Mouse (Mus musculus): ENCODE measurements at regions not wholly inside any gene's neighbourhood (a gene's known extent, or its start where the extent isn't known, plus 50 kb on each side); places are given as distances from the start of the nearest gene placed in this dataset.
"Not testable (repeated sequence)": the region's sequence is repeated elsewhere in the genome, so short reads cannot be mapped to it uniquely, and the experiment has no call there.

DNA sequence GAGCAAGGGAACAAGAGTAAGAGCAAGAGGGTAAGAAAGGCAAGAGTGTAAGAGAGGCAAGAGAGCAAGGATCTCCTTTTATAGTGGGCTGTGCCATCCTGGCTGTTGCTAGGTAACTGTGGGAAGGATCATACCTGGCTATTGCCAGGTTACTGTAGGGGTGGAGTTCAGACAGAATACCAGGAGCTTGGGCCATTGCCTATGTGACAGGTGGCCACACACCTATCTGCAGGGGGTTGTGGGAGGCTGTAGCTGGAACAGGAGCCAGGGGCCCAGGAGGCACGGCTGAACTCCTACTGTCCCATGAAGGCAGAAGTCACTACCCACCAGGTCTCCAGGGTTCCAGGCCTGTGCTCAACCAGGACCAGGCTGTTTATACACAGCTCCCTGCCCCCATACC lies 1149.0 kb downstream of the 9330182O14Rik start:
- no peak for DNase-seq (ENCODE audit: low spot score in 2 of 2)

DNA sequence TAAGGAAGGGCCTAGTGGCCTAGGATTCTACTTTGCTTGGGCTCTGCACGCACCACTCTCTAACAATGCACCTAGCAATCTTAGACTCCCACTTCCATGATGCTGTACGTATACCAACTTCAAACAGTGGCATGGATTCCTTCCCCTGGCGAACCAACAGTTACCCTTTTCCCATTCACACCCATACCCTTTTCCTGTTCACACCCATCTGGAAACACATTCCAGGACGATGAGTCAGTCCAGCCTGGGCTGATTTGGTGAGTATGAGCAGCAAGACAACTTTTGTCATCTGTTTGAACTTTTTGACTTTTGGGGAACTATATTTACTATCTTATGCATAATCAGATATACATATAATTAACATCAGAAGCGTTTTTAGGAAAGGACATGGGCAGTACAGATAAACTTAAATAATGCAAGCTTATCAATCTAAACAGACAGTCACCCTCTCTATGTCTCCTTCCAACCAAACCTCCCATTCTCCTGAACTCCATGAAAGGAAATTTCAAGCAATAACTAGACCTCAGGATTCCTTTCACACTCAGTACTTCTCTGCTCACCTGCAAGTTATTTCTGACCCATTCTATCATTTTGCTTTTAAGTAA lies 1152.7 kb downstream of the 9330182O14Rik start:
- DNase-seq (ENCODE audit: low spot score in 2 of 2): no peak

DNA sequence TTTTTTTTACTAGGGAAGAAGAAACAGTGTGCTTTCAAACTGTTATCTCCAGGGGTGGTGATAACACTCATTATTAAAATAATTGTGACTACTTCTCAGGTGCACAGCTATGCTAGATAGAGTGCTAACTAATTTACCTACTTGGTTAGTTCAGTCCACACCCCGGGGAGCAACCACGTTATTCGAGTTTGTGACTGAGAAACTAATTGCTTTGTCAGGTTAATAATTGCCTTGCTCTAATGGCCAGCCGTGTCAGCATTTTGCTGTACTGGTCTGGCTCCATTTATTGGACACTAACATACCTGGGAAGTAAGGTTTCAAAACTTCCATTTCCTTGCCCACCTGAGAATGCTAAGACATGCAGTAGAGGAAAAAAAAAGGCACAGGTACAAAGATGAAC lies 1163.3 kb downstream of the 9330182O14Rik start:
- DNase-seq (ENCODE audit: low spot score in 2 of 2): no peak

DNA sequence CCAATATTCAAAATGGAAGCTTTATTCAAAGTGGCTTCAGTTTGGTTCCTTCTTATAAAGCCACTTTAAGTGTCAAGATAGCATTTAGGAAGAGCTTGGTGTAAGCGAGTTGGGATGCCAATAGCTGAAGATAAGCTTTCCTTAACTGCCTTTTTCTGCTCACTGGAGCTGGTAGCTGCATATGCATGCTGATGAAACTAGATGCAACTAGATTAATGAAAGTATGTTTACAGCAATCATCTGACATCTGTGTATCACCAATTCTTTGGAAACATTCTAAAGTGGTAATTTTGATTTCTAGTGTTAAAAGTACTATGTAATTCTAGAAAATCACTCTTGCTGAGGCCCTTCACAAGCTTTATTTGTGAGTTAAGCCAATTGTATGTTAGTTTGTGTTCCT lies 1172.5 kb downstream of the 9330182O14Rik start:
- DNase-seq (ENCODE audit: low spot score in 2 of 2): no peak

DNA sequence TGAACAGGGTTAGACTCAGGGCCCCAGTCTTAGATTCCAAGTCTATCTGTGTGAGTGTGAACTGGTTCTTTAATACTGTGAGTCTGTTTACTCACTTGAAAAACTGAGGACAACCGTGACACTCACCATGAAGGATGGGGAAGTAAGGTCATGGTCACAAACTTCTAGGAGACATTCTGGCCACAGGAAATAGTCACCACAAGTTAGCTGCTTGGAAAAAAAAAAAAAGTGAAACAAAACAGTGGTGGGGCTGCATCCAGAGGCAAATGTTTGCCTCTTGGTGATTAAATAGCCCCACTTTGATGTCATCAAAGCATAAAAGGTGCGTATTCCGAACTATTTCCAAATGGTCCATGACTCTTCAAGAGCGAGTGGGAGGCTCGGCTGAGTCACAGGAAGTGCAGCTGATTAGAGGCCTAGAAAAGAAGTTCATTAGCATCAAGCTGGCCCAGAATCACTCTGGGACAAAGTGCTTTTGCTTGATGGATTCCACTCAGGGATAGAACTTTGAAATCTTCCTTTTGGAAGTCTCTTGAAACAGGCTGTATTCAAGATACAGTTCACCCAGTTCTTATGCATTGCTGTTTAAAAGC lies 1177.7 kb downstream of the 9330182O14Rik start:
- DNase-seq (ENCODE audit: low spot score in 2 of 2): no peak

DNA sequence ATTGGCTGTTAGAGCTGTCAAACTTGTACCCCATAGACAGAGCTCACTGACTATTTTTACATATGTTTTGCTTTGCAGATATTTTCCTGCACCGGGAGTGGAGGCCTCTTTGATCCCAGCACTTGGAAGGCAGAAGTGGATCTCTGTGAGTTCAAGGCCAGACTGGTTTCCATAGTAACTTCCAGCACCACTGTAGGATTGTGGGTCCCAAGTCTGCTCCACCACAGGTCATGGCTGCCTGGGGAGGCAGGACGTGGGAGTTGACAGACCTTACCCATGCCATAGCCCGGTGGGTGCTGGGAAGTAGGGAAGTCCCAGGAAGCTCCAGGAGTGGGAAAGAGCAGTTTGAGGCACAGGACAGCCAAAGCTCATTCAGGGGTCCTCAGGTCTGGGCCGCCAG lies 1180.8 kb downstream of the 9330182O14Rik start:
- no peak for DNase-seq (ENCODE audit: low spot score in 2 of 2)

DNA sequence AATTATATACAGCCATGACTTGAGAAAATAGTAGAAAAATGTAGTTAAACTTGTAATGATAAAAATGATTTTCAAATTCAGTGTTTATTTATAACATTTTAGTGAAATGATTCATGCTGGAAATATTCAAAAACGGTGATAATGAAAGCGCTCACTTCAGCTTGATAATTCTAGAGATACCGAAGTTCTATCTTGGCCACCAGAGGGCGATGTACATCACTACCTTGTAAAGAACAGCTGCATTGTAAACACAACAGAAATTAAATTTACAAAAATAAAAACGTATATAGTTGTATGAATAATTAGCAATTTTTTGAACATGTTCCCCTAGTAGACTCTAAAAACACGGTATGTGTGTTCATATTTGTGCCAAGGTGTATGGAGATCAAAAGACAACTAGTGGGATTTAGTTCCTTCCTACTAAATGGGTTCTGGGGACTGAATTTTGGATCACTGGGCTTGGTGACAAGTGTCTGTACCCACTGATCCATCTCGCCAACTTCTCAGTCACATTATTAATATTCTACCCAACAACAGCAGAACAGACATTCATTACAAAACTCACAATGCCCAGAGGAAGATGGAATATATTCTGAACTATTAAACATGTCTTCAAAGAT lies 1191.6 kb downstream of the 9330182O14Rik start:
- DNase-seq (ENCODE audit: low spot score in 2 of 2): peak; percentile 57 to 69

DNA sequence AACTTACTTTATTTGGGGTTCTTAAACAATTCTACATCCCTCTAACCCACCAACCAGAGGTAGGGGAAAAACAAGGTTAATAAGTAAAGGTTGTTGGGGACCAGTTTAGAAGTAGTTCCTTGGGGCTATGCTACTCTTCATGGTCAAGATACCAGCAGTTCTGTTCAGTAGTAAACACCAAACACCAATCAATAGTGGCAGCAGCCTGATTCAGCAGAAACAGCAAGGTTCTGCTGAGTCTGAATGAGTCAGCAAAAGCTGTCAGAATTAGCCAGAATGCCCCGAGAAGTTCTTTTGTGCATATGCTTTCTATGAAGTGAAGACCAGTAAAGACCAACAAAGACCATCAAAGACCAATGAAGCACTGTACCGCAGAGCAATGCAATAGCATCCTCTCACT lies 1195.1 kb downstream of the 9330182O14Rik start:
- DNase-seq (ENCODE audit: low spot score in 2 of 2): no peak

DNA sequence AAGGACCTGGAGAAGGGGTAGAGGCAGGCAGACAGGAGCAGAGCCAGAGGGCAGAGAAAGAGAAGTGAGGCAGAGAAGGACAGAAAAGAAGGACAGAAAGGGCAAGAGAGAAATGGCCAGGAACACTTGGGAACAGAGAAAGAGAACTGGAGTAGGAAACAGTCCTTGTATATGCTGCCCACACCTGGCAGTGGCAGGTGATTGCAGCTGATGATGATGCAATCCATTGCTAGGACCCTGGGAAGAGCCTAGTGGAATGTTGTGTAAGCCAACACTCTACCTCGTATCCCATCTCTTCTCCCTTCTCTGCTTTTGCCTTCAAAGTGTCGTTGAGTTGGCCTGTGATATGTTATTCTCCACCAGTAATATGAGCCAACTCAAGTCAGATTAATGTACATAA lies 1195.9 kb downstream of the 9330182O14Rik start:
- DNase-seq (ENCODE audit: low spot score in 2 of 2): no peak

DNA sequence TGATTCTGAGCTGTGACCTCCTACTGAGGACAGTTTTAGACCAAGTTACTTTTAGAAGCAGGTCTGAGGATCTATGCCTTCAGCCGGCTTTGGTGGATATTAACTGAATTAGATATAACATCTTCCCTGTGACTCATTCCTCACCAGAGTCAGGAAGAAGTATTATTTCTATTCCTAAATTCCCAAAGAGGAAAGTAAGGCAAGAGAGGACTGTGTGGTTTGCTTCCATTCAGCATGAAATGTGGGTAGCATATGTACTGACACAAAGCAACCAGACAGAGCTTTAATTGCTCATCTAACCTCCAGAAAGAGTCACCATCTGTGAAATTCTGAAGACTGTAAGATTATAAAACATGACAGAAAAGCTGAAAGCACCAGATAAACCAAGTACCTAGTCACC lies 1198.3 kb downstream of the 9330182O14Rik start:
- no peak for DNase-seq (ENCODE audit: low spot score in 2 of 2)

DNA sequence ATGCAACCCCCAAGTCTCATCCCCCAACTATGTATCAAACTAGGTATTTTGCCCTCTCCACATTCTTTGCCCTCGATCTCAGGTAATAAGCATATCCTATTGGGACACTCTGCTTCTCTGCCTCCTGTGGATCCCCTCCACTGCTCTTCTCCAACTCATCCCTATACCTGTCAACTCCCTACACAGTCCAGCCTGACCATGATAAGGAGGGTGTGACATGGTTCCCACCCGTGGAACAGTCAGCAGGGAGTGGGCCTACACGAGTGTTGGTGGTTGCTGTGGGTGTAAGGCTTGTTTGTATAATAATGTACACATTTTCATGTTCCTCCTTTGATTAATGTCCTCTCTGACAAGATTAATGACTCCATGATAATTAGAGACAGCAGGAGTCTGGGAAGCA lies 1199.0 kb downstream of the 9330182O14Rik start:
- DNase-seq (ENCODE audit: low spot score in 2 of 2): no peak

DNA sequence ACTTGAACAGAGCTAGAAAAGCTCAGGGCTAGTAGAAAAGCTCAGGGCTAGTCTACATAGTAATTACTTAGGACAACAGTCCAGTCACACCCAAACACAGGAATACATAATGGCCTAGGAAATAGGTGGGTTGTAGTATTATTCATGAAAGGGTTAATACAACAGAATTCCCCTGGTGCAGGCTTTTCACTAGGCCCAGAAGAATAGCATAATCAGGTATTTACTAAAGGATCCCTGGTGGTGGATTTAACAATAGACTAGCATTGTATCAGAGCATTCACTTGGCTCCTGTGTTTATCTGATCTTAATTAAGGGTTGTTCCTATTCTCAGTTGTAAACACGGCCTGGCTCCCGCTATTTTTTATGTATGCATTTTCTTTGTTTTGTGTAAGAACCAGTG lies 1206.5 kb downstream of the 9330182O14Rik start:
- not testable (repeated sequence) for DNase-seq (ENCODE audit: low spot score in 2 of 2)

DNA sequence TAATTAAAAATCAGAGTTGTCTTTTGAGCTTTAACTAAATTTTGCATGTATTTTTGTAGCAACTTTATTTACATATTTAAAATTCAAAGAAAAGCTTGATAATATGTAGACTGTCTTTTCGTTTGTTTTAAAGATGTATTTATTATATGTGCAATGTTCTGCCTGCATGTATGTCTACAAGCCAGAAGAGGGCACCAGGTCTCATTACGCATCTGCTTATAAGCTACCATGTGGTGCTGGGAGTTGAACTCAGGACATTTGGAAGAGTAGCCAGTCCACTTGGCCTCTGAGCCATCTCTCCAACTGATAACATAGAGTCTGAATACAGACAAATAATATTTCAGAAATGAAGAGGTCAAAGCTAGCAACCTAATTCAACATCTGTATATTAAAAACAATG lies 1211.4 kb downstream of the 9330182O14Rik start:
- DNase-seq (ENCODE audit: low spot score in 2 of 2): no peak

DNA sequence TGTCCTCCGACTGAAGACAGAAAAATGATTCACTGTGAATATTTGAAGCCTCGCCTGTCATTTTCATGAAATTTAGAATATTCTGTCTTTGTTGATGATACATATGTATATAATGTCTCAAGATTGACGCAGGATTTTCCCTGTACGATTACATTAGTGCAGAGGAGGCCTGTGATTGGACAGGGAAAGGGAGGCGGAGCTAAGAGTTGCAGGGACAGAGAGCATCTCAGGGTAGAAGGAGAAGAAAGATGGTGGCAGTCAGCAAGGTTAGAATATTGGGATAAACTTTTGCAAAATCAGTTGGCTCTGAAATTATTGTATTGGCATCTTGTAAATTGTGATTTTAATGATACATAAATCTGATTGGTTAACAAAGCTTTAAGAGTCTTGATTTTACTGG lies 1213.1 kb downstream of the 9330182O14Rik start:
- DNase-seq (ENCODE audit: low spot score in 2 of 2): no peak

DNA sequence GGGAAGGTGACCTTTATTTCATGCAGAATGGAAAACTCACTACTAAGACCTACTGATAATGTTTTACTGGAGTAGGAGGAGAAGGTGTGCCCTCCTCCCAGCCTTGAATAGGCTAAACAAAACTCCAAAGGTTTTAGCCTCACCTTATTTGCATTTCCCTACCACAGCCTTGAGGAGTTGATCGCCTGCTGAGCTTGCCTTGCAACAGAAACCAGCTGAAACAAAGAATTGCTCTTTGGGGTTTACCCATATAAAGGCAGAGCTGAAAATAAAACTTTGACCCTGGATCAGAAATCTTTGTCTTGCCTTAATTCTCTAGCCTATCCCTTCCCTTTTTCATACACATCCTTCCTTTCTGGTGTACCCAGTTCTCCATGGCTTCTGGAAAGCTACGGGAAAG lies 1218.0 kb downstream of the 9330182O14Rik start:
- DNase-seq (ENCODE audit: low spot score in 2 of 2): no peak

DNA sequence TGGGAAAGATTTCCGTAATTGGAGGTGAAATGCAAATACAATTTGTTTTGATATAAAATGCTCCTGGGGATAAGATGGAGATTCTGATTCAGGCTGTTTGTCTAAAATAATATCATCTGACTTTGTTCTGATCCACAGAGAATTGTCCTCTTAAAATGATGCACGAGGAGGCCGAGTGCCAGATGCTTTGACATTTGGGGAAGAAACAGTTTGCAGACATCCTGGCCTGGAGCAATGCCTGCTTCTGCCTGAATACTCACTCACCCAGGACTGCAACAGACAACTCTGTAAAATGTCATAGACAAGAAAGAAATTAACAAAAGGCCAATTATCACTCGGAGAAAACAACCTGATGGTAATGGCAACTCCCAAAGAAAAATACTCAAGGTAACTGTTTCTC lies 1225.1 kb downstream of the 9330182O14Rik start:
- no peak for DNase-seq (ENCODE audit: low spot score in 2 of 2)

DNA sequence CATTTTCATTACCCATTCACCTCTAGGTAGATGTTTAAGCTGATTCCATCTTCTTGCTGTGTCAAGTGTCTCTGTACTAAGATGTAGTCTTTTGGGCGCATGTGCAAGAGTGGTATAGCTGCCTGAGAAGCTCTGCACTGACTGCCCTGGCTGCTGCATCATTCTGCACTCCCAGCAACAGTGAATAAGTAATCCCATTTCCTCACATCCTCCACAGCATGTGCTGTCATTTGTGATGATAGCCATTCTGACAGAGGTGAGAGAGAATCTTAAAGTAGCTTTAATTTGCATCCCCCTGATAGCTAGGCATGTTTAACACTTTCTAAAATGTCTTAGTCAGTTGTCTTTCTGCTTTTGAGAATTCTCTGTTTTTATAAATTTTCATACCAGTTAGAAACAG lies 1240.5 kb downstream of the 9330182O14Rik start:
- peak; percentile 39 to 55 for DNase-seq (ENCODE audit: low spot score in 2 of 2)

DNA sequence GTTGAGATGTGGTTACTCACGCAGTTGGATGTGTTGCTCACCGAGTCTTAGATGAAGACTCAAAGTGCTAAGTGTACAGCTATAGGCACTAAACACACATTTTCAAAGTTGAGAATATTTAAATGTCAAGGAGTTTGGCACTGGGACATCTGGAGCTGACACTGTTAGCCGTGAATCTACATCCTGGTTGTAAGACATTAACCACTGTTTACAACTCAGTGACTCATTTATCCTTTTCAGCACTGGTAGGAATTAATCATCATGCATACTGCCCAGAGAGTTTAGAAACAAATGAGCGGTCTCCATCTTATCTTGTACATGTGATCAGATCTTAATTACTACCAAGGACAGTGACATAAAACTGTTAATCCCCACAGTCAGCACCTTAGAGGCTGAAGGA lies 1241.7 kb downstream of the 9330182O14Rik start:
- DNase-seq (ENCODE audit: low spot score in 2 of 2): no peak

DNA sequence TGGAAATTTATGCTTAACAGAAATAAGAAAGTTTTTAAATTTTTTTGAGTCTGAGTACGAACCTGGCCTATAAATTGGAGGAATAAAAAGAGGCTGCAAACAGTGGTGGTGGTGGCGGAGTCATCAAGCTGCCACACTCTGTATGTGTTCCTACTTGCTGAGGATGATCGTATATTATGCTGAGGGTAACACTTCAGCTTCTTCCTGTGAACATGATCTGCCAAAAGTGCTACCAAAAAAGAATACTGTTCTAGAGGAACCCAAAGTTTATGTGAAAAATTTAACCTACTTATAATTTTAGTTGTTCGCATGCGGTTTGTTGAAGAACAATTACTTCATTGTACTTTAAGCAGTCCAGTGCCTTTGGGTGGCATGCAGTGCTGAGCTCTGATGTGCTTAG lies 1245.5 kb downstream of the 9330182O14Rik start:
- peak in 1 of 2 experiments; percentile 38 for DNase-seq (ENCODE audit: low spot score in 2 of 2)

DNA sequence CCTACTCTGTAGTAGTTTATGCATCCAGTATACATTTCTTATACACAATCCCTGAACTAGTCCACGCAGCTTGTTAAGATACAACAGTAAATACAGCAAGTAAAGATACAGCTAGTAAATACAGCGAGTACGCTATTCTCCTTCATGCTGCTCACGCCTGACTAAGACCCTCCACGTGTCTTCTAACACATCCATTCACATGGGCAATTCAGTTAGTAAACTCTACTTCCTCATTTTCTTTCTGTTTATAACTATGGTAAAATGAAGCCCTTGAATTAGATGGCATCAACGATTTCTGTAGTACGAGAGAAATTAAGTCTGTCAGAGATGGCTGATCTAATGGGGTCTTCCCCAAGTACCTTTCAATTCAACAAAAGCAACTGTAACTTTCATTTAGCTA lies 1246.3 kb downstream of the 9330182O14Rik start:
- DNase-seq (ENCODE audit: low spot score in 2 of 2): no peak

DNA sequence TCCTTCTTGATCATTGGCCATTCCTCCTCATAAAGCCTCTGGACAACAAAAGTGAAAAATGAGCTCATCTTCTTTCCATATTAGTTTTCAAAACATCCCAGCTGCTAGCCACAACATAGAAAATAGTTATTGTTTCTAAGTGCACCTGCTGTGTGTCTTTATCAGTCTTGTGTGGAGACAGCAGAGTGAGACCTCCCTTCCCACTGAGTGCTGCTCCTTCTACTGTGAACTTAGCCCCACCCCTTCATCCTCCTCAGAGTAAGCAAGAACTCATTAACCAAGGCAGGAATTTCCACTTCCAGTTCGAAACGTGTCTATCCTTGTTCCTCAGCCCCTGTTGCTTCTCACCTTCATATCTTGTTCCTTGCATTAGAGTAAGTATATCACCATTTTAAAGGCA lies 1256.5 kb downstream of the 9330182O14Rik start:
- no peak for DNase-seq (ENCODE audit: low spot score in 2 of 2)
